Mouse (Mus musculus) cerebellum, adult (tissue): ENCODE data around the gene 4933402E13Rik.

Experiments used
- ATAC-seq: cut with Nextera tagmentation; 2 replicates; pipeline ENCODE4 v1.9.2; 2017; ENCODE audit warnings: mild to moderate bottlenecking, moderate library complexity, mixed read lengths; ENCODE audit not compliant: insufficient number of reproducible peaks, low FRiP score, low TSS enrichment

4933402E13Rik gene

GRCm38 (mm10) chrX:62283199-62283598, at the start of gene 4933402E13Rik:
Gene 4933402E13Rik (plus strand): TSS chrX:62283499.
- ATAC-seq, result no peak
